Mouse (Mus musculus): Measurements from ENCODE around the gene 4921536K21Rik. TPM values are rescaled to one million over a fixed set of nuclear protein-coding genes. Genes with fewer than 3 reads are reported as not detected.

The 4921536K21Rik gene
- 0.17 and 0.31 TPM in 2 replicates for polyA plus RNA-seq (2015; fragmentation: Nextera tagmentation; extraction: Ambion mirVana)

GRCm38 (mm10) chr11:3894406-3895281 lies at the start of gene 4921536K21Rik, which contains the start of gene Dusp18:
Gene 4921536K21Rik, minus strand, starts transcription at chr11:3895098.
Gene Dusp18, plus strand, starts transcription at chr11:3895240.

GRCm38 (mm10) chr11:3931511-3932211 lies 36.8 kb upstream of the 4921536K21Rik start, which contains the start of gene Tcn2:
Gene Tcn2, minus strand, starts transcription at chr11:3932159.

GRCm38 (mm10) chr11:3914109-3914840 lies 19.4 kb upstream of the 4921536K21Rik start, which contains the start of gene Slc35e4:
Gene Slc35e4, minus strand, starts transcription at chr11:3914664.

GRCm38 (mm10) chr11:3863454-3864112 lies 31.3 kb downstream of the 4921536K21Rik start, which contains the start of gene Osbp2:
Gene Osbp2, minus strand, starts transcription at chr11:3863903.

Other genes starting within 250 kb of the 4921536K21Rik start
- gene Morc2a, start 245.9 kb downstream of the 4921536K21Rik start, polyA plus RNA-seq (2015; fragmentation: Nextera tagmentation; extraction: Ambion mirVana): 16.0 and 16.2 TPM in 2 replicates
- gene Osbp2, start 31.2 kb downstream of the 4921536K21Rik start, polyA plus RNA-seq (2015; fragmentation: Nextera tagmentation; extraction: Ambion mirVana): 46.3 and 49.2 TPM in 2 replicates
- gene Dusp18, start 142 bp upstream of the 4921536K21Rik start, polyA plus RNA-seq (2015; fragmentation: Nextera tagmentation; extraction: Ambion mirVana): 12.6 and 16.7 TPM in 2 replicates
- 22.7 and 23.9 TPM in 2 replicates for gene Slc35e4, start 19.6 kb upstream of the 4921536K21Rik start, polyA plus RNA-seq (2015; fragmentation: Nextera tagmentation; extraction: Ambion mirVana)
- 32.7 and 35.5 TPM in 2 replicates for gene Tcn2, start 37.1 kb upstream of the 4921536K21Rik start, polyA plus RNA-seq (2015; fragmentation: Nextera tagmentation; extraction: Ambion mirVana)
- 42.2 and 42.3 TPM in 2 replicates for gene Pes1, start 68.9 kb upstream of the 4921536K21Rik start, polyA plus RNA-seq (2015; fragmentation: Nextera tagmentation; extraction: Ambion mirVana)
- not detected in 2 replicates for gene 4930556J24Rik, start 81.7 kb upstream of the 4921536K21Rik start, polyA plus RNA-seq (2015; fragmentation: Nextera tagmentation; extraction: Ambion mirVana)
- gene Gal3st1, start 88.5 kb upstream of the 4921536K21Rik start, polyA plus RNA-seq (2015; fragmentation: Nextera tagmentation; extraction: Ambion mirVana): 34.9 and 35.3 TPM in 2 replicates
- 0.13 TPM in 1 of 2 replicates, not detected in the other for gene Sec14l4, start 136.4 kb upstream of the 4921536K21Rik start, polyA plus RNA-seq (2015; fragmentation: Nextera tagmentation; extraction: Ambion mirVana)
- gene Sec14l3, start 169.7 kb upstream of the 4921536K21Rik start, polyA plus RNA-seq (2015; fragmentation: Nextera tagmentation; extraction: Ambion mirVana): 0.94 and 1.1 TPM in 2 replicates
- gene Mtfp1, start 200.3 kb upstream of the 4921536K21Rik start, polyA plus RNA-seq (2015; fragmentation: Nextera tagmentation; extraction: Ambion mirVana): 21.1 and 22.3 TPM in 2 replicates
- gene Sec14l2, start 228.3 kb upstream of the 4921536K21Rik start, polyA plus RNA-seq (2015; fragmentation: Nextera tagmentation; extraction: Ambion mirVana): 10.2 and 10.6 TPM in 2 replicates
- 57.3 and 62.2 TPM in 2 replicates for gene Rnf215, start 240.1 kb upstream of the 4921536K21Rik start, polyA plus RNA-seq (2015; fragmentation: Nextera tagmentation; extraction: Ambion mirVana)

All from neural tube, postnatal 0 days (tissue).